Mouse (Mus musculus) MEL (cell line): ENCODE data around the gene Ltv1. TPM values are rescaled to one million over a fixed set of nuclear protein-coding genes. Genes with fewer than 3 reads are reported as not detected.
A peak's percentile ranks its signal among the peaks of the same experiment; 100 is the strongest.

Experiments used
- DNase-seq: peaks from one replicate; pipeline ENCODE4 v3.0.0; 2011; ENCODE audit warnings: low read depth, low spot score
- H3K27ac ChIP-seq: 2 replicates; pipeline ENCODE4 v1.5.1; 2012; ENCODE audit warnings: low read depth, mild to moderate bottlenecking, control low read depth, low read length, moderate library complexity; ENCODE audit not compliant: control insufficient read depth
- H3K27me3 ChIP-seq, 2 experiments: fragments of 150-350 bp in 1 of 2; sonication (generic) in 1 of 2; 2 replicates each; pipeline ENCODE4 v1.6.1; 2012; ENCODE audit warnings: low read length in 2 of 2, mild to moderate bottlenecking in 2 of 2, improper control_type of control experiment in 1 of 2, moderate library complexity in 1 of 2; ENCODE audit not compliant: insufficient read depth in 2 of 2, control insufficient read depth in 1 of 2
- H3K36me3 ChIP-seq, 2 experiments: 2 replicates each; pipeline ENCODE4 v1.6.1; 2012 to 2014; ENCODE audit warnings: low read length in 2 of 2, improper control_type of control experiment in 1 of 2, inconsistent platforms in 1 of 2, mild to moderate bottlenecking in 1 of 2; ENCODE audit not compliant: insufficient read depth in 2 of 2, control insufficient read depth in 1 of 2
- H3K4me1 ChIP-seq, 2 experiments: fragments of 150-350 bp in 1 of 2; sonication (generic) in 1 of 2; 2 replicates each; pipeline ENCODE4 v1.6.1; 2012; ENCODE audit warnings: low read length in 2 of 2, improper control_type of control experiment in 1 of 2, mild to moderate bottlenecking in 1 of 2; ENCODE audit not compliant: insufficient read depth in 2 of 2, control insufficient read depth in 1 of 2
- H3K4me3 ChIP-seq, 2 experiments: fragments of 150-350 bp in 1 of 2; sonication (generic) in 1 of 2; 2 replicates each; pipeline ENCODE4 v1.5.1; 2012; ENCODE audit warnings: low read depth in 2 of 2, low read length in 2 of 2, mild to moderate bottlenecking in 2 of 2, moderate library complexity in 2 of 2, control low read depth in 1 of 2, improper control_type of control experiment in 1 of 2; ENCODE audit not compliant: control insufficient read depth in 1 of 2, insufficient read depth in 1 of 2
- H3K79me2 ChIP-seq: 2 replicates; pipeline ENCODE4 v1.6.1; 2012; ENCODE audit warnings: mild to moderate bottlenecking, low read length, moderate library complexity; ENCODE audit not compliant: control insufficient read depth, poor library complexity, insufficient read depth
- H3K9ac ChIP-seq: 2 replicates; pipeline ENCODE4 v1.6.1; 2012; ENCODE audit warnings: low read depth, mild to moderate bottlenecking, control low read depth, low read length, moderate library complexity; ENCODE audit not compliant: control insufficient read depth, poor library complexity, severe bottlenecking
- H3K9me3 ChIP-seq: fragments of 150-350 bp; sonication (generic); replicated peaks from 2 replicates; pipeline ENCODE4 v1.6.1; 2012; ENCODE audit warnings: mild to moderate bottlenecking, low read length, improper control_type of control experiment, moderate library complexity; ENCODE audit not compliant: insufficient read depth
- BHLHE40 ChIP-seq: IDR thresholded peaks from 2 replicates; pipeline ENCODE4 v1.6.1; 2012; ENCODE audit warnings: low read depth, mild to moderate bottlenecking, inconsistent platforms, low read length, improper control_type of control experiment, borderline replicate concordance
- CHD1 ChIP-seq: IDR thresholded peaks from 2 replicates; pipeline ENCODE4 v1.6.1; 2012; ENCODE audit warnings: low read depth, mild to moderate bottlenecking, inconsistent platforms, low read length, improper control_type of control experiment
- CTCF ChIP-seq, 3 experiments: IDR thresholded peaks in 2 of 3; conservative IDR thresholded peaks in 1 of 3; 2 replicates each; pipeline ENCODE4 v1.5.1; 2011 to 2012; ENCODE audit warnings: low read length in 3 of 3, low read depth in 2 of 3, mild to moderate bottlenecking in 2 of 3, improper control_type of control experiment in 1 of 3, inconsistent platforms in 1 of 3, mixed read lengths in 1 of 3, moderate library complexity in 1 of 3; ENCODE audit not compliant: control insufficient read depth in 1 of 3, insufficient read depth in 1 of 3, poor library complexity in 1 of 3, severe bottlenecking in 1 of 3
- E2F4 ChIP-seq: IDR thresholded peaks from 2 replicates; pipeline ENCODE4 v1.6.1; 2011; ENCODE audit warnings: low read depth, low read length, improper control_type of control experiment, borderline replicate concordance
- EP300 ChIP-seq, 2 experiments: IDR thresholded peaks; 2 replicates each; pipeline ENCODE4 v1.6.1; 2011; ENCODE audit warnings: improper control_type of control experiment in 2 of 2, low read length in 2 of 2, low read depth in 1 of 2, mild to moderate bottlenecking in 1 of 2
- ETS1 ChIP-seq: IDR thresholded peaks from 2 replicates; pipeline ENCODE4 v1.6.1; 2012; ENCODE audit warnings: low read depth, mild to moderate bottlenecking, inconsistent platforms, low read length, improper control_type of control experiment, moderate library complexity
- GABPA ChIP-seq: IDR thresholded peaks from 2 replicates; pipeline ENCODE4 v1.6.1; 2012; ENCODE audit warnings: low read depth, mild to moderate bottlenecking, inconsistent platforms, low read length, improper control_type of control experiment, moderate library complexity
- GATA1 ChIP-seq: IDR thresholded peaks from 2 replicates; pipeline ENCODE4 v1.6.1; 2011; ENCODE audit warnings: low read depth, low read length, improper control_type of control experiment
- HCFC1 ChIP-seq: IDR thresholded peaks from 2 replicates; pipeline ENCODE4 v1.6.1; 2012; ENCODE audit warnings: low read depth, mild to moderate bottlenecking, inconsistent platforms, low read length, improper control_type of control experiment, moderate library complexity
- JUND ChIP-seq: IDR thresholded peaks from 2 replicates; pipeline ENCODE4 v1.6.1; 2011; ENCODE audit warnings: low read depth, mild to moderate bottlenecking, improper control_type of control experiment, low read length
- KAT2A ChIP-seq: conservative IDR thresholded peaks from 2 replicates; pipeline ENCODE4 v1.6.1; 2012; ENCODE audit warnings: low read depth, low read length, improper control_type of control experiment, inconsistent platforms
- MAFK ChIP-seq: IDR thresholded peaks from 2 replicates; pipeline ENCODE4 v1.6.1; 2011; ENCODE audit warnings: low read depth, mild to moderate bottlenecking, low read length, improper control_type of control experiment, borderline replicate concordance
- MAX ChIP-seq: IDR thresholded peaks from 2 replicates; pipeline ENCODE4 v1.6.1; 2011; ENCODE audit warnings: low read length, improper control_type of control experiment
- MAZ ChIP-seq: IDR thresholded peaks from 2 replicates; pipeline ENCODE4 v1.6.1; 2012; ENCODE audit warnings: low read depth, mild to moderate bottlenecking, inconsistent platforms, low read length, improper control_type of control experiment
- MEF2A ChIP-seq: IDR thresholded peaks from 2 replicates; pipeline ENCODE4 v1.6.1; 2014; ENCODE audit warnings: low read depth, mild to moderate bottlenecking, inconsistent platforms, low read length, improper control_type of control experiment; ENCODE audit not compliant: poor library complexity, insufficient replicate concordance, severe bottlenecking; ENCODE audit errors: extremely low read depth
- MYC ChIP-seq: IDR thresholded peaks from 2 replicates; pipeline ENCODE4 v1.6.1; 2011; ENCODE audit warnings: low read depth, mild to moderate bottlenecking, low read length, improper control_type of control experiment, moderate library complexity
- NELFE ChIP-seq: IDR thresholded peaks from 2 replicates; pipeline ENCODE4 v1.6.1; 2011; ENCODE audit warnings: low read depth, low read length, improper control_type of control experiment
- POLR2A ChIP-seq, 2 experiments: IDR thresholded peaks; 2 replicates each; pipeline ENCODE4 v1.6.1; 2011 to 2012; ENCODE audit warnings: low read length in 2 of 2, mild to moderate bottlenecking in 2 of 2, control low read depth in 1 of 2, improper control_type of control experiment in 1 of 2, low read depth in 1 of 2, moderate library complexity in 1 of 2; ENCODE audit not compliant: control insufficient read depth in 1 of 2, insufficient read depth in 1 of 2, poor library complexity in 1 of 2
- POLR2AphosphoS5 ChIP-seq: IDR thresholded peaks from 2 replicates; pipeline ENCODE4 v1.6.1; 2012; ENCODE audit warnings: low read depth, borderline replicate concordance, mild to moderate bottlenecking, inconsistent platforms, low read length, moderate library complexity, mixed read lengths
- SIN3A ChIP-seq: IDR thresholded peaks from 2 replicates; pipeline ENCODE4 v1.6.1; 2012; ENCODE audit warnings: low read length, improper control_type of control experiment, inconsistent platforms
- SMC3 ChIP-seq: IDR thresholded peaks from 2 replicates; pipeline ENCODE4 v1.6.1; 2011; ENCODE audit warnings: low read depth, low read length, improper control_type of control experiment
- UBTF ChIP-seq: IDR thresholded peaks from 2 replicates; pipeline ENCODE4 v1.6.1; 2012; ENCODE audit warnings: low read depth, mild to moderate bottlenecking, inconsistent platforms, low read length, improper control_type of control experiment, moderate library complexity, borderline replicate concordance; ENCODE audit not compliant: insufficient read depth
- ZC3H11A ChIP-seq: IDR thresholded peaks from 2 replicates; pipeline ENCODE4 v1.6.1; 2012; ENCODE audit warnings: low read depth, mild to moderate bottlenecking, inconsistent platforms, low read length, improper control_type of control experiment
- ZNF384 ChIP-seq: IDR thresholded peaks from 2 replicates; pipeline ENCODE4 v1.6.1; 2012; ENCODE audit warnings: low read depth, mild to moderate bottlenecking, inconsistent platforms, low read length, improper control_type of control experiment
- polyA plus RNA-seq, 2 experiments: library from polyadenylated mRNA; stranded (reverse) in 1 of 2; unstranded in 1 of 2; fragments of >175 nt in 1 of 2; fragments of >200 nt in 1 of 2; gene quantifications; 2 replicates each; pipeline versions ENCODE4 v1.2.1 to v1.2.4; 2012; ENCODE audit warnings: low replicate concordance in 2 of 2, low read depth in 1 of 2; ENCODE audit not compliant: insufficient read length in 2 of 2, insufficient read depth in 1 of 2, missing spikeins in 1 of 2
- total RNA-seq: library from RNA; depleted of rRNA; stranded (reverse); fragments of 300-350 nt; gene quantifications from 2 replicates; pipeline ENCODE4 v1.2.3, GENCODE M21; 2012

The Ltv1 gene
- total and polyA plus RNA-seq, 3 experiments: 29.4 to 58.1 TPM; not detected in 1

GRCm38 (mm10) chr10:13201741-13202293 is 8.8 kb upstream of the Ltv1 start:
- Histone ChIP-seq H3K36me3 (no peaks in the 10 kb centered on the region), H3K27ac (no peak overlapping the region), H3K4me1 (no peaks in the 10 kb centered on the region; a peak in 1 of 4 replicates), H3K9me3 (no peaks in the 10 kb centered on the region), H3K79me2 (no peaks in the 10 kb centered on the region), H3K4me3 (no peak overlapping the region), H3K27me3 (no peaks in the 10 kb centered on the region), H3K9ac (no peak overlapping the region)
- no peak for DNase-seq
- TF ChIP-seq KAT2A (no peak), MAX (no peak), ZNF384 (no peak)

GRCm38 (mm10) chr10:13200862-13201261 is 7.9 kb upstream of the Ltv1 start:
- DNase-seq: peak; percentile 40

GRCm38 (mm10) chr10:13199234-13199633 is 6.3 kb upstream of the Ltv1 start:
- TF ChIP-seq MAFK: no peak
- 0 out of 4 replicates have a peak, but pooled peaks of 1 of the 2 experiments have one; percentile 21 for TF ChIP-seq EP300 (IDR thresholded peaks at IDR 0.05; ENCODE audit: low read depth in 1 of 2, low read length in 2 of 2)
- Histone ChIP-seq H3K4me3 (no peak overlapping the region), H3K79me2 (no peaks in the 10 kb centered on the region), H3K27ac (no peak overlapping the region), H3K4me1 (no peaks in the 10 kb centered on the region; a peak in 1 of 4 replicates), H3K36me3 (no peaks in the 10 kb centered on the region), H3K9ac (no peak overlapping the region), H3K27me3 (no peaks in the 10 kb centered on the region), H3K9me3 (no peaks in the 10 kb centered on the region)
- DNase-seq: peak; percentile 54

More at GRCm38 (mm10) chr10:13200862-13201261, 7.9 kb upstream of the Ltv1 start:
- Histone ChIP-seq H3K9me3 (no peaks in the 10 kb centered on the region), H3K9ac (no peak overlapping the region)
- TF ChIP-seq JUND (no peak), NELFE (no peak), MEF2A (no peak), ZC3H11A (no peak), CHD1 (no peak), ETS1 (no peak), SMC3 (no peak), EP300 (IDR thresholded peaks at IDR 0.05; ENCODE audit: low read depth in 1 of 2, low read length in 2 of 2) (no peak), CTCF (IDR thresholded peaks at IDR 0.05 in 2 of 3, conservative IDR thresholded peaks at IDR 0.05 in 1 of 3; ENCODE audit: control insufficient read depth in 1 of 3, insufficient read depth in 1 of 3, low read depth in 2 of 3, low read length in 3 of 3, poor library complexity in 1 of 3, severe bottlenecking in 1 of 3) (no peak), UBTF (no peak), MYC (no peak), HCFC1 (no peak), E2F4 (no peak), MAZ (no peak), SIN3A (no peak), GATA1 (no peak), POLR2A (IDR thresholded peaks at IDR 0.05; ENCODE audit: control insufficient read depth in 1 of 2, insufficient read depth in 1 of 2, low read depth in 1 of 2, low read length in 2 of 2, poor library complexity in 1 of 2) (no peak), BHLHE40 (no peak), GABPA (no peak), POLR2AphosphoS5 (no peak)
- TF ChIP-seq, all 39 proteins: peak for 0
- Histone ChIP-seq H3K27ac (no peak overlapping the region), H3K36me3 (no peaks in the 10 kb centered on the region), H3K4me1 (no peaks in the 10 kb centered on the region; a peak in 1 of 4 replicates), H3K79me2 (no peaks in the 10 kb centered on the region), H3K27me3 (no peaks in the 10 kb centered on the region), H3K4me3 (no peak overlapping the region)
